Mouse (Mus musculus) embryonic facial prominence, embryonic 10.5 days (tissue): Measurements from ENCODE around the gene 4930513O06Rik. TPM values are rescaled to one million over a fixed set of nuclear protein-coding genes. Genes with fewer than 3 reads are reported as not detected.

Experiments used
- DNase-seq: peaks from one replicate; pipeline ENCODE4 v3.0.0-alpha.2; 2017; ENCODE audit warnings: low spot score
- H3K27ac ChIP-seq: fragments of 300-500 bp; sonication (generic); replicated peaks from 2 replicates; pipeline ENCODE4 v1.5.1; 2016; ENCODE audit warnings: mild to moderate bottlenecking
- H3K27me3 ChIP-seq: fragments of 300-500 bp; sonication (generic); replicated peaks from 2 replicates; pipeline ENCODE4 v1.6.1; 2016; ENCODE audit warnings: low read depth, mild to moderate bottlenecking; ENCODE audit not compliant: poor library complexity, severe bottlenecking
- H3K36me3 ChIP-seq: fragments of 300-500 bp; sonication (generic); replicated peaks from 2 replicates; pipeline ENCODE4 v1.6.1; 2016; ENCODE audit warnings: mild to moderate bottlenecking, moderate library complexity
- H3K4me1 ChIP-seq: fragments of 300-500 bp; sonication (generic); 2 replicates; pipeline ENCODE4 v1.6.1; 2016
- H3K4me3 ChIP-seq: fragments of 300-500 bp; sonication (generic); 2 replicates; pipeline ENCODE4 v1.5.1; 2016; ENCODE audit warnings: mild to moderate bottlenecking, moderate library complexity
- H3K9me3 ChIP-seq: fragments of 300-500 bp; sonication (generic); 2 replicates; pipeline ENCODE4 v1.6.1; 2016; ENCODE audit warnings: mild to moderate bottlenecking
- WGBS: fragments of 180-500 bp; shearing (Covaris S2); methylation state at CpG from one replicate; pipeline ENCODE4 v1.1.7; 2016; 5-methylcytosine and 5-hydroxymethylcytosine counted together
- polyA plus RNA-seq: library from polyadenylated mRNA; unstranded; fragments of >200 nt; fragmentation: Nextera tagmentation; extraction: Ambion mirVana; gene quantifications from 2 replicates; pipeline ENCODE4 v1.2.1, GENCODE M21; 2016

The 4930513O06Rik gene
- not detected in 2 replicates for polyA plus RNA-seq

- Histone ChIP-seq H3K27ac (no peak within 1 kb of the TSS), H3K9me3 (no peaks in the 10 kb centered on the region), H3K36me3 (no peaks in the 10 kb centered on the region), H3K4me1 (no peaks in the 10 kb centered on the region), H3K4me3 (no peak within 1 kb of the TSS), H3K27me3 (peaks cover 32% of the 10 kb centered on the region)
- 91% methylated on average over 1 of the region's 1 CpGs for WGBS
- no peak for DNase-seq
Measured at GRCm38 (mm10) chrX:139085943-139086342, at the start of gene 4930513O06Rik. Gene 4930513O06Rik, plus strand, starts transcription at chrX:139086243.

DNA sequence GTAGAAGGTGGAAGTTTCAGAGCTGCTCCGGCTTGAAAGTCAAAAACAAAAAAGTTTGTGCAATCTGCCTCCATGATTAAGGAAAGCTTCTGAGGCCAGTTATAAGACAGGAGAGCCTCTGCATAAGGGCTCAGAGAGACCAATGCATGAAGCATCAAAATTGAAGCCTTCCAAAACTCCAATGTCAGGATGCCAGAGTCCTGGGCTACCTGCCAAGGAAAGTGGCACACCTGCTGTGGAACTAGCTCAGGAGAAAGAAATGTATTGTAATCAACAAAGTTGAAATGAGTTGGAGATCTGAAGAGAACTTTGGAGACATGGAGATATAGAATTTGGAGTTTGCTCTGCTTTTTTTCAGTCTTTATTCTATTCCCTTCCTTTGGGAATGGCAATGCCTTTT, 48.4 kb upstream of the 4930513O06Rik start:
- WGBS: 86% methylated on average over 1 of the region's 1 CpGs
- no peak for DNase-seq
- H3K27ac ChIP-seq: no peak overlapping the region
- peaks cover 11% of the 10 kb centered on the region for H3K27me3 ChIP-seq
- H3K4me3 ChIP-seq: no peak overlapping the region
- no peaks in the 10 kb centered on the region for H3K4me1 ChIP-seq
- H3K36me3 ChIP-seq: no peaks in the 10 kb centered on the region
- no peaks in the 10 kb centered on the region for H3K9me3 ChIP-seq

- DNase-seq: no peak
- no peaks in the 10 kb centered on the region for H3K4me1 ChIP-seq
- no peaks in the 10 kb centered on the region for H3K9me3 ChIP-seq
- H3K4me3 ChIP-seq: no peak overlapping the region
- no peak overlapping the region for H3K27ac ChIP-seq
- H3K27me3 ChIP-seq: peaks cover 11% of the 10 kb centered on the region
- WGBS: 87% methylated on average over 2 of the region's 2 CpGs
- no peaks in the 10 kb centered on the region for H3K36me3 ChIP-seq
Measured at GRCm38 (mm10) chrX:139039314-139039713, 46.7 kb upstream of the 4930513O06Rik start.

DNA sequence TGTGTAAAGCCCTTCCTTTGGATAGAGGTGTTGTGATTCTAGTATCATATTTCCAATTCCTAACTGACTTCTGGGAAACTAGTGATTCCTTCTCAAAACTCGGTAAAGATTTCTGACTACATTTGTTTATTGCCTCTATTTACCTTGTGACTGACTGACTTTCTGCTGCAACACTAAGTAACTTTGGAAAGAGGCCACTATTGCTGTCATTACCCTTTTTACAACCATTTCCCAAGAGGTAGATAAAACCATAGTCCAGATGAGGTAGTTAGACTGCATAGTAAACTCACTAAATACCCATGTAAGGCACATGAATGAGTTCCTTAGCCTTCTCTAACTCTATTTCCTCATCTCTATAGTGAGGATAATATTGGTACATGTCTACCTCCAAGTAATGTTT, 44.9 kb upstream of the 4930513O06Rik start:
- DNase-seq: no peak
- Histone ChIP-seq H3K4me1 (no peaks in the 10 kb centered on the region), H3K9me3 (no peaks in the 10 kb centered on the region), H3K27ac (no peak overlapping the region), H3K4me3 (no peak overlapping the region), H3K27me3 (peaks cover 6% of the 10 kb centered on the region), H3K36me3 (no peaks in the 10 kb centered on the region)
- 76% methylated on average over 1 of the region's 1 CpGs for WGBS

GRCm38 (mm10) chrX:139051976-139052375, 34.1 kb upstream of the 4930513O06Rik start:
- DNase-seq: no peak
- 80% methylated on average over 1 of the region's 1 CpGs for WGBS
- Histone ChIP-seq H3K27me3 (peaks cover 15% of the 10 kb centered on the region), H3K27ac (no peak overlapping the region), H3K4me1 (no peaks in the 10 kb centered on the region), H3K36me3 (no peaks in the 10 kb centered on the region), H3K4me3 (no peak overlapping the region), H3K9me3 (no peaks in the 10 kb centered on the region)

DNA sequence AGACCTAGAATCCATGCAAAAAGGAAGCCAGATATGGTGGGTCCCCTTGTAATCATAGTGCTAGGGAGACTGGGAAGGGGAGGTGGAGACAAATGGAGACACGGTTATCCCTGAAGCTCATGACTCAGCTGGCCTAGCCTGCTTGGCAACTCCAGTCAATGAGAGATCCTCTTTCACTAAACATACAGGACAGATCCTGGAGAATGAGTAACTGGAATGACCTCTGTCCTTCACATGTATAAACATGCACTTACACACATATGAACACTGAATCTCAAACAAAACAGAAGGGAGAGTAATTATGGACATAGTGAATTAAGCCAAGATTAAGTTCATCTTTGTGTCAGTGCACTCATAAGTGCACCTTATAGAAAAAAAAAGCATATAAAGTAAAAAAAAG, 32.9 kb upstream of the 4930513O06Rik start:
- Histone ChIP-seq H3K27ac (no peak overlapping the region), H3K9me3 (no peaks in the 10 kb centered on the region), H3K36me3 (no peaks in the 10 kb centered on the region), H3K4me3 (no peak overlapping the region), H3K27me3 (peaks cover 18% of the 10 kb centered on the region), H3K4me1 (no peaks in the 10 kb centered on the region)
- DNase-seq: no peak
- WGBS: 74% methylated on average over 1 of the region's 1 CpGs

DNA sequence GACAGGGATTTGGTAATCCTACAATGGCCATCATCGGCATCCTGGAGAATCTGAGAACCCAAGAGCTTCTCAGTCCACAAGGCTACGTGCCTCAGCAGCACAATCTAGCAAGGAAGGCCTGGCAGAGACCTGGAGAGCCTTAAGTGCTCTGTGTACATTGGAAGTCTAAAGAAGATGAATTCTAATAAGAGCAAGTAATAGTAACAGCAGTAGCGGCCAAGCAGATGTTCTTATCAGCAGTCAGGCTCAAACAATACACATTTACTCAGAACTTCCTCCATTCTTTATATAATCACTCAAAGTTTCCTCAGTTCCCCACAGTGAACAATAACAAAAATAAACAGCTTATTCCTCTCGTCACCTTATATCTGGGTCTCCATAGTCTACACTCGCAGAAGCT, 22.0 kb upstream of the 4930513O06Rik start:
- 74% methylated on average over 5 of the region's 5 CpGs for WGBS
- Histone ChIP-seq H3K27me3 (peaks cover 8% of the 10 kb centered on the region), H3K27ac (no peak overlapping the region), H3K36me3 (no peaks in the 10 kb centered on the region), H3K4me1 (no peaks in the 10 kb centered on the region), H3K9me3 (no peaks in the 10 kb centered on the region), H3K4me3 (no peak overlapping the region)
- DNase-seq: no peak

- Histone ChIP-seq H3K9me3 (no peaks in the 10 kb centered on the region), H3K4me3 (no peak overlapping the region), H3K27ac (no peak overlapping the region), H3K4me1 (no peaks in the 10 kb centered on the region), H3K27me3 (peaks cover 8% of the 10 kb centered on the region), H3K36me3 (no peaks in the 10 kb centered on the region)
- DNase-seq: no peak
- WGBS: 91% methylated on average over 2 of the region's 2 CpGs
Measured at GRCm38 (mm10) chrX:139078493-139078892, 7.5 kb upstream of the 4930513O06Rik start.

GRCm38 (mm10) chrX:139085077-139085476, 966 bp upstream of the 4930513O06Rik start, which contains the start of gene Serpina7:
Gene Serpina7, minus strand, starts transcription at chrX:139085236.
- Histone ChIP-seq H3K36me3 (no peaks in the 10 kb centered on the region), H3K27ac (no peak within 1 kb of the TSS), H3K27me3 (peaks cover 27% of the 10 kb centered on the region), H3K4me3 (no peak within 1 kb of the TSS), H3K4me1 (no peaks in the 10 kb centered on the region), H3K9me3 (no peaks in the 10 kb centered on the region)
- DNase-seq: no peak

DNA sequence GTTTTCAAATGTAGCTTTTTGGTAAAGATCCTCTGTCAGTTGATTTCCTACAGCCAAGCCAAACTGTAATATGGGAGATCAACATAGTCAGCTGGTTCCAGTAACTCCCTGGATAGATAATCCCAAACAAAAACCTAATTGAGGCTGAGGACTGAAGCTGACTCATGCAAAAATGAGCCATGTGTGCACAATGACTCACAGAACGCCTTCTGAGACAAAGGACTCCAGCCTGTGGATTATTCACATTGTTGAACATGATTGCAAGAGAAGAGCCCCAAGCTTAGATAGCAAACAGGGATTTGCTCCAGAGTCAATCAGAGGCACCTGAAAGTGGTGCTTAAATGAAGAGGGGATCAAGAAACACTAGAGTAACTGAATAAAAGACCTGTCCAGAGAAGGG, 11.2 kb downstream of the 4930513O06Rik start:
- Histone ChIP-seq H3K9me3 (no peaks in the 10 kb centered on the region), H3K4me1 (no peaks in the 10 kb centered on the region), H3K27ac (no peak overlapping the region), H3K27me3 (peaks cover 2% of the 10 kb centered on the region; the same call in 1 of the 2 replicates), H3K36me3 (no peaks in the 10 kb centered on the region), H3K4me3 (no peak overlapping the region)
- 70% methylated on average over 1 of the region's 1 CpGs for WGBS
- no peak for DNase-seq

- Histone ChIP-seq H3K9me3 (no peaks in the 10 kb centered on the region), H3K27ac (no peak overlapping the region), H3K27me3 (peaks cover 15% of the 10 kb centered on the region), H3K36me3 (no peaks in the 10 kb centered on the region), H3K4me1 (no peaks in the 10 kb centered on the region), H3K4me3 (no peak overlapping the region)
- 59% methylated on average over 4 of the region's 4 CpGs for WGBS
- DNase-seq: no peak
Measured at GRCm38 (mm10) chrX:139134031-139134430, 48.0 kb downstream of the 4930513O06Rik start.
